Mouse (Mus musculus) cerebellum, adult 8-10 months (tissue): ENCODE data around the gene Pde5a.

Source experiments
- DNase-seq: peaks from one replicate; pipeline ENCODE4 v3.0.0; 2022

The Pde5a gene

DNA sequence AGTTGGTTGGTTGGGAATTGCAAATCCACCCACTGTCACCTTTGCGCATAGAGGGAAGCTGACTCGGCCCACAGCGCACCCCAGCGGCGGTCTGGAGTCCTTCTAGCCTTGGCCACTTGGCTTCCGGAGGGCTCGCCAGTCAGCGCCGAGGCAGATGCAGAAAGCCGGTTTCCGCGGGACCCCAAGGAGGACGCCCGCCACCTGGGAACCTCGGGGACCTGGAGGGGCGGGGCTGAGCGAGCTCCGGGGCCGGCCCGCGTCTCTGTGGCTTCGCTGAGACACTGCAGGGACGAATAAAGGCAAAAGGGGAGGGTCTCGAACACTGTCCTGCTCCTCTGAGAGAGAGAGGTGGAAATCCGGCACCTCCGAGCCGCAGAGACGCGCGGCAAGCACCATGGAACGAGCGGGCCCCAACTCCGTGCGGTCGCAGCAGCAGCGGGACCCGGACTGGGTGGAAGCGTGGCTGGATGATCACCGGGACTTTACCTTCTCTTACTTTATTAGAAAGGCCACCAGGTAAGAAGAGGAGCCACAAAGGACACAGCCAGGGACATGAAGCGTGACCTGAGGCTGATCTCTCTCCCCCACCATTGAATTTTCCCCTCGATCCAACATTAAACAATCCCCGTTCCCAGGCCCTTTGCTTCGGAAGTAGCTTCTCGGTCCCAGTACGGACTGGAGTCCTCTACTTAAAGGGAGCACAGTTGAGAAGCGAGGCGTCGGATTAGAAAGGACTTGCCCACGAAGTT is at the start of gene Pde5a:
Gene Pde5a, plus strand, starts transcription at position 96 of the 749 bp plus-strand sequence.
- DNase-seq = peak; percentile 12

- DNase-seq = no peak
Observed at GRCm38 (mm10) chr3:122680851-122681250, 47.9 kb upstream of the Pde5a start.

DNA sequence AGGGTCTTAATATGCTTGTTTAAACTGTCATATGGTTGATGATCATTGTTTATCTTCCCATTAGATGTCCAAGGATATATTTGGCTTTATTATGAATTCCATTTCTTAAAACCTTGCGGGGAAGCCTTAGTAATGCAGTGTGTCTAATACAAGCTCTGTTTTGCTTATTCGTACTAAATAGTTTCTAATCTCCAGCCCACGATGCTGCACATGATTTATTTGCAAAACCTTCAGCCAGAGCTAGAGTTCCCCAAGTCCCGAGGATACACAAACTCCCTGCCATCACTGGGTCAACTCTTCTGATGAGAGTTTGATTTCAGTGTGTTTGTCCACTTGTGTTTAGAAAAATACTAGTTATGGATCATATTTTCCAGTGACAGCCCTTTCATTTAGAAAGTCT is 46.4 kb upstream of the Pde5a start:
- DNase-seq = no peak

DNA sequence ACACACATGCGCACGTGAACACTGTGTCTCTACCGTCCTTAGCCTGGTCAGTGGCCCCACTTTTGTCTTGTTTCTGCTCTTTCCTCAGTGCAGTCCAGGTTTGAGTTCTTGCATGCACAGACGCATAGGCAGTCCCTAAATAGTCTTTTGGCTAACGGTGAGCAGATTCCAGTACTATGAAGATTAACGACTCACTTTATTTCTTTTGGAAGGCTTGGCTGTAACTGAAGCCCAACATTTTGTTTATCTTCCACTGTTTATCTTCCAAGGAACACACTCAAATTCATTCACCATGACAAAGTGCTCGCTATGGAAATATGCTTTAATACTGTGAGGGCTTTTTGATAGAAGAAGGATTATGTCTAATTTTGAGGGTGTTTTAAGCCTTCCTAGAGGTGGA is 43.9 kb upstream of the Pde5a start:
- DNase-seq = no peak

DNA sequence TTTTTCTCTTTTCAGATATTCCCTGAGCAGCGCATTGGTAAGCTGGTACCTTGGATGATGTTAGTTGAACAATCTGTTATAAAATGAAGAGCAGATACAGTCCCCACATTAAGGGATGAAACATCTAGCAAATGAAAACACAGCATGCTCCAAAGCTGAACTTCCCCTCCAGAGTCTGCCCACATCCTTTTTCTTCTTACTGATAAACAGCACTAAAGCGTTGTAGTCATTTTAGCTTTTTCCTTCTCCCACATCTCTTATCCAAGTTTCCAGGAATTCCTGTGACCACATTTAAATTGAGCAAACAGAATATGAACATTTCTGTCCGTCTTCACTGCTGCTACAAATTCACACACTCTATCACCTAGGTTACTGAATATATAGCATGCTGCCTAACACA is 35.7 kb upstream of the Pde5a start:
- DNase-seq = no peak

DNA sequence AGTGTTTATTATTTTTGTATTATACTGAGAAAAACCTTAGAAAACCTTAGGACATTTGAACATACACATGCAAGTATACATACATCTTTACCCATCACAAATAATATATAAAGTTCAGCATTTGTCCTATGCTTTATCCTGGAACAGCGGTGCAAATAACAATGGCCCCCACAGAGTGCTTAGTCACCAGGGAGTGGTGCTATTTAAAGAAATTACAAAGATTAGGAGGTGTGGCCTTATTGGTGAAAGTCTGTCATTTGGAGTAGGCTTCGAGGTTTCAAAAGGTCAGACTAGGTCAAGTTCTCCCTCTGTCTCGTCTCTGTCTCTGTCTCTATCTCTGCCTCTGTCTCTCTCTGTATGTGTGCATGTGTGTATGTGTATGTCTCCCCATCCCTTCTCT is 32.9 kb upstream of the Pde5a start:
- no peak for DNase-seq

- DNase-seq = no peak
Observed at GRCm38 (mm10) chr3:122696672-122697071, 32.1 kb upstream of the Pde5a start.

DNA sequence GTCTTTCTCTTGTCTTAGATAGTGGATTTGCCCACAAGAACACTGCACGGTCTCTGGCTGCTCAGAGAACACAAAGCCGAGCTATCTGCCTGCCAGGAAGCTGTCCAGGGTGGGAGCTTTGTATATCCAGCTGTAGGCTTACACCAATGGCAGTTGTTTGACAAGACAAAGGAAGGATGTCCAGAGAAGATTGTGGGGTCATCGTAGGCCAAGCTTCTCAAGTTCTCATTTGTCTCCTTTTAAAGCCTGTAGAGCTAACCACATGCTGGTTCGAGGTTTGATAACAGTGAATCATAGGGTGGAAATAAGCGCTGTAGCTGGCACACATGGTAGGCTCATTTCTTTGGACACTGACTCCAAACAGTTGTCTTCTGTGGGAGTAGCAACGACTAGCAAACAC is 24.5 kb upstream of the Pde5a start:
- no peak for DNase-seq

GRCm38 (mm10) chr3:122705246-122705645 is 23.5 kb upstream of the Pde5a start:
- DNase-seq = no peak

- DNase-seq = no peak
Observed at GRCm38 (mm10) chr3:122708485-122708884, 20.3 kb upstream of the Pde5a start.

DNA sequence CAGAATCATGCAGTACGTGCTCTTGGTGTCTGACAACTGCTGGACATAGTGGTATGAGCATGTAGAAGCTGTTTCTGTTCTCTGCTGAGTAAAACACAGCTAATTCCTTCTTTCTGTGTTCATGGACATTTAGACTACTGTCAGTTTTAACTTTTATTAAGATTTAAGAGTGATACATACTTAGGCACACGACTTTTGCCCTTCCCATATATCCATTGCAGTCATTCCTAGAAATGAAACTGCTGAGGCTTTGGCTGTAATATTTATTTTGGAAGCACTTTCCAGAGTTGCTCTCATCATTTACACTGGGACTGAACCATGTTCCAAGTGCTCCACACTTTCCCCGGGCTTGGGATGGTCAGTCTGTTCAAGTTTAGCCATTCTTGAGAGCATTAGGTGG is 18.6 kb upstream of the Pde5a start:
- DNase-seq = no peak

GRCm38 (mm10) chr3:122718631-122719030 is 10.1 kb upstream of the Pde5a start:
- no peak for DNase-seq

- no peak for DNase-seq
Observed at GRCm38 (mm10) chr3:122721522-122721921, 7.2 kb upstream of the Pde5a start.

DNA sequence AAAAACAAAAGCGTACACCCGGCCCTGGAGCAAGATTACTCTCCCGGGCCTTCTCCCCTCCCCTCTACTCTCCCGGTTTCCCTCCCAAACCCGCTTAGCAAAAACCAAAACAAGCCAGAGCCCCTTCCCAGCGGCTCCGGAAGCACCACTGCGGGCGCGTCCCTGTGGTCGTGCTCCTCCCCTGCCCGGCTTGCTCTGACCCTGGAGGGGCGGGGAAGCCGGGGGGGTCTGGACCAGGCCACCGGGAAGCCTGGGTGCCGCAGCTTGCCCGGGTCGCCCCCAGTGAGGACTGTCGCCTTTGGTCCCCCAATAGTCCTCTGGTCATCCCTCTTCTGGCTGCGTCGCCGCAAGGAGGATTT is 833 bp downstream of the Pde5a start:
- peak; percentile 5 for DNase-seq

GRCm38 (mm10) chr3:122729960-122730740 is 1.4 kb downstream of the Pde5a start:
- peak; percentile 7 for DNase-seq

DNA sequence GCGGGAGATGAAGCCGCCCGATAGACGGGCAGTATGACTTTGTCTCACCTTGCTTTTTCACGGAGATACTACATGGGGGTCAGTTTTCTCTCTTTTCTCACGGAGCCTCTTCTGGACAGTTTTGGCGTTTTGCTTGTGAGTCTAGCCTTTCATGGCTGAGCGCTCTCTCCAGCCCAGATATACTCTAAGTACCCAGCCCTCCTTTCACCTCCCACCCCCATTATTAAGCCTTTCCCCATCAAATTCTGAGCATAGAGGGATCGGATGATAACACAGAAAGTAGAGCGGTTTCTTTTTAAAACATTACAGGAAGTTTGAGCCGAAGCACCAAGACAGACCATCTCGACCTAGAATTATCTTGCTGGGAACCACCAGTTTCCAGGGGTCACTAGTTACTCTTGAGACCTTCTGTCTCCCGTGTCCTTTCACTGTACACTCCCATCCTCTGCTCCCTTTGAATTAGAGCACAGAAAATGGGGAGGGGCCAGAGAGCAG is 2.0 kb downstream of the Pde5a start:
- no peak for DNase-seq

GRCm38 (mm10) chr3:122733806-122734205 is 5.1 kb downstream of the Pde5a start:
- DNase-seq = no peak

DNA sequence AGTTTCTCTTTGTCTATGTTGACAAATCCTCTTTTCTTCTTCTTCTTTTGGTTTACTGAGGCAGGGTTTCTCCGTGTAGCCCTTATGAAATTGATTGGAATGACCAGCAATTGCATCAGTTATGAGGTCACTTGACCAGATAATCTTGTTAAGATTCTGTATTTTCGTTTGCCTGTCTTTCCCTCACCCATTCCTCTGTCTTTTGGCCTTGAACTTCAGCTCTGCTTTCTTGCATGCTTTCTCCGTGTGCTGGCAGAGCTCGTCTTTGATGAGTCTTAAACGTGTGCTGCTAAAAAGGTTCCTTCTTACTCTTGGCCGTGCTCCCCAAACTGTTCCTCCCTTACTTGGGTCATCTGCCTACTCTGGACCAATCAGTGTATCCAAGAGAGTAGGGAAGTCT is 5.6 kb downstream of the Pde5a start:
- DNase-seq = no peak

GRCm38 (mm10) chr3:122739460-122739859 is 10.7 kb downstream of the Pde5a start:
- DNase-seq = no peak

- DNase-seq = no peak
Observed at GRCm38 (mm10) chr3:122744265-122744664, 15.5 kb downstream of the Pde5a start.

GRCm38 (mm10) chr3:122747921-122748700 is 19.4 kb downstream of the Pde5a start:
- no peak for DNase-seq

GRCm38 (mm10) chr3:122763240-122763761 is 34.6 kb downstream of the Pde5a start:
- DNase-seq = no peak

DNA sequence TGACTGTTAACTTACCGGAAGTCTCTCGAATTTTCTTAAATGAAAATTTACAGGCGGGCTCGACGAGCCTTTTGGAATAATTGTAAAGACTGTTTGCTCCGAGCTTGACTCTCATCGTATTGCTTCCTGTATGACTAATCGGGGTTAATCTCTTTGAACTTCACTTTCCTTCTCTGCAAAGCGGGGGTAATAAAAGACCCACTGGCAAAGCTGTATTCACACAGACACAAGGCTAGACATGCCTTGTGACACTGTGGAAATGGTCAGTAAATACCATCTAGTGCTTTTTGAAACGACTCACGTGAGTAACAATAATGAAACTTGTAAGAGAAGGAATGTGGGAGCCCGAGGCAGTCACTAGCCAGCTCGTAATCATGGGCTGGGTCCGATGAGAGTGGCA is 35.0 kb downstream of the Pde5a start:
- no peak for DNase-seq
